Comparison of ENCODE assay signal across 20 mouse cellular contexts in the genomic region with DNA sequence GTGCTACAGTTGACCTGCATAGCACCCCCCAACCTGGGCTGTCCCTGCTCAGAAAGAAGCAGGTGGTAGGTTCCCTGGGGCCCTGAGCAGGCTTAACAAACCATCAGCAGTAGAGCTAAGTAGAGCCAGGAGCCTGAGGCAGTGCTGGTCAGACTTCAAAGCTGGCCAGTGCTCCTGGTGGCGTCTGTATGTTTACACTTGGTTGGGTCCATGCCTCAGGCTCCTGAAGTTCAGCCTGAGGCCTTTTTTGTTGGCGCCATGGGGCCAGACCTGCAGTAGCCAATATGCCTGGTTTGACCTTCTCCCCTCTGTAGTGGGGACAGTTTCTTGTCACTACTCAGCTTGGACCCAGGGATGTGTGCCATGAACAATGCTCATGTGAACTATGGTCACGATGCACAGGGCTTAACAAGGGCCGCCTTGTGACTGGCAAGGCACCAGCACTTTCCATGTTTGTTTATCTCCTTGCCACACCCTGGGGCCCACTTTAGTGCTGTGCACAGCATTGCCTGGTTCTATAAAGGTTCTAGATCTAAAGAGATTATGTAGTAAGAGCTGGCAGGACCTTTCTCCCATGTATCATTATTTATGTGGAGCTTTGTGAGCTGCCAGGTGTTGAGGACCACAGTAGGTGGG.
DNase-seq lines count a peak whose midpoint lies in the region; ATAC-seq and TF ChIP-seq lines count a peak whose summit lies in the region.
"Had no signal": no experiment of that assay in that cellular context is flagged by ENCODE, and none has a peak within 500 bp of the region (broad histone marks: within the 10 kb centered on the region; RNA-seq: fewer than 3 reads in every experiment).

No protein-coding gene starts in this region.

- no peak overlapping the region for H3K9ac ChIP-seq in liver, postnatal 0 days (replicated peaks)
- H3K9ac ChIP-seq: forebrain, embryonic 15.5 days; lung, embryonic 14.5 days; neural tube, embryonic 12.5 days had no signal

- H3K9me3 ChIP-seq in liver, postnatal 0 days (ENCODE audit: low read length), result no peaks in the 10 kb centered on the region
- H3K9me3 ChIP-seq: embryonic facial prominence, embryonic 10.5 days; forebrain, embryonic 15.5 days; neural tube, embryonic 12.5 days had no signal

- no peak for TF ChIP-seq EP300 in liver, postnatal 0 days (IDR thresholded peaks at IDR 0.05; ENCODE audit: low read depth)

- H3K27me3 ChIP-seq in liver, postnatal 0 days (ENCODE audit: insufficient read depth, low read length), result no peaks in the 10 kb centered on the region
- H3K27me3 ChIP-seq: CH12.LX; forebrain, embryonic 15.5 days; neural tube, embryonic 12.5 days had no signal

- no peaks in the 10 kb centered on the region for H3K4me1 ChIP-seq in lung, adult 2 months (ENCODE audit: control insufficient read depth, insufficient read depth, low read length)
- H3K4me1 ChIP-seq in liver, postnatal 0 days (ENCODE audit: insufficient read depth), result no peaks in the 10 kb centered on the region; the same call in 1 of the 2 replicates
- H3K4me1 ChIP-seq: neural tube, embryonic 12.5 days had no signal

- H3K27ac ChIP-seq in liver, postnatal 0 days (ENCODE audit: low read depth), result no peak overlapping the region
- H3K27ac ChIP-seq: embryonic facial prominence, embryonic 10.5 days; forebrain, embryonic 15.5 days; neural tube, embryonic 12.5 days had no signal

- peaks cover 5% of the 10 kb centered on the region; the same call in 1 of the 2 replicates for H3K36me3 ChIP-seq in liver, postnatal 0 days (replicated peaks; ENCODE audit: insufficient read depth, low read length)
- H3K36me3 ChIP-seq: forebrain, embryonic 15.5 days had no signal

- DNase-seq in lung, adult 18-20 months, result peak; percentile 8 to 23
- no peak for DNase-seq in lung, adult 2 months
- DNase-seq in adipocyte (ENCODE audit: low spot score) (peak; percentile 8), liver (peak; percentile 52), MN1 (ENCODE audit: low spot score) (no peak)
- no peak for DNase-seq in liver, postnatal 0 days
- no peak for DNase-seq in frontal cortex, postnatal 36 days (ENCODE audit: low spot score in 2 of 2)
- DNase-seq in right cerebral cortex, postnatal 36 days (ENCODE audit: low spot score in 2 of 2), result no peak
- DNase-seq: adrenal gland, postnatal 10 days; cerebellum, adult 18-20 months; cerebellum, postnatal 36 days; heart, postnatal 4 days; kidney, adult 9 months; kidney, postnatal 4 days; lung, embryonic 14.5 days had no signal

- no peak for TF ChIP-seq CTCF in lung, adult 2 months (IDR thresholded peaks at IDR 0.05; ENCODE audit: insufficient read depth, low read length)
- TF ChIP-seq CTCF in liver, postnatal 0 days (IDR thresholded peaks at IDR 0.05; ENCODE audit: low read depth), result no peak

- TF ChIP-seq POLR2A in lung, adult 2 months (IDR thresholded peaks at IDR 0.05; ENCODE audit: borderline replicate concordance, extremely low read depth, low read depth, low read length), result no peak

- H3K4me2 ChIP-seq in liver, postnatal 0 days (ENCODE audit: low read depth, low read length), result no peak overlapping the region
- H3K4me2 ChIP-seq: forebrain, embryonic 15.5 days; lung, embryonic 14.5 days; neural tube, embryonic 12.5 days had no signal

- no peak overlapping the region for H3K4me3 ChIP-seq in lung, adult 2 months (replicated peaks; ENCODE audit: extremely low read depth, low read depth, low read length)
- H3K4me3 ChIP-seq in liver, postnatal 0 days (ENCODE audit: low read depth, low read length), result no peak overlapping the region
- H3K4me3 ChIP-seq: embryonic facial prominence, embryonic 10.5 days; erythroblast, embryonic 14.5 days; forebrain, embryonic 15.5 days; neural tube, embryonic 12.5 days had no signal

- ATAC-seq in liver, postnatal 0 days, result peak; percentile 62; the same call in 1 of the 2 replicates
- ATAC-seq: forebrain, embryonic 15.5 days had no signal

- 63% methylated on average over 4 of the region's 4 CpGs for WGBS in lung, adult 2 months
- 67% methylated on average over 4 of the region's 4 CpGs for WGBS in liver, postnatal 0 days (ENCODE audit: insufficient replicate concordance)

Comparison
In these comparisons a context has a peak if more than half of its experiments do, and no peak if none do; other contexts are left out.
1. DNase-seq: peak in lung, adult 18-20 months (2 of 2), adipocyte (single experiment) and liver (single experiment); none in lung, adult 2 months (single experiment), liver, postnatal 0 days (single experiment), frontal cortex, postnatal 36 days (0 of 2), MN1 (single experiment) and right cerebral cortex, postnatal 36 days (0 of 2).